Mouse (Mus musculus) forebrain, embryonic 13.5 days (tissue): ENCODE measurements around the gene Btbd19. TPM values are rescaled to one million over a fixed set of nuclear protein-coding genes. Genes with fewer than 3 reads are reported as not detected.

ENCODE experiments used
- ATAC-seq: fragments of 200-750 bp; cut with Nextera tagmentation; 2 replicates; pipeline ENCODE4 v1.8.0; 2017
- H3K27ac ChIP-seq: fragments of 300-500 bp; sonication (generic); 2 replicates; pipeline ENCODE4 v1.5.1; 2015; ENCODE audit warnings: inconsistent platforms, mild to moderate bottlenecking, moderate library complexity
- H3K27me3 ChIP-seq: fragments of 300-500 bp; sonication (generic); 2 replicates; pipeline ENCODE4 v1.6.1; 2015; ENCODE audit warnings: mild to moderate bottlenecking, inconsistent platforms
- H3K36me3 ChIP-seq: fragments of 300-500 bp; sonication (generic); 2 replicates; pipeline ENCODE4 v1.6.1; 2015; ENCODE audit warnings: mild to moderate bottlenecking, inconsistent platforms; ENCODE audit not compliant: poor library complexity, severe bottlenecking
- H3K4me1 ChIP-seq: fragments of 300-500 bp; sonication (generic); 2 replicates; pipeline ENCODE4 v1.6.1; 2015; ENCODE audit warnings: inconsistent platforms
- H3K4me2 ChIP-seq: fragments of 300-500 bp; sonication (generic); 2 replicates; pipeline ENCODE4 v1.6.1; 2015; ENCODE audit warnings: inconsistent platforms, mild to moderate bottlenecking, moderate library complexity
- H3K4me3 ChIP-seq: fragments of 300-500 bp; sonication (generic); 2 replicates; pipeline ENCODE4 v1.5.1; 2015; ENCODE audit warnings: mild to moderate bottlenecking, inconsistent platforms
- H3K9ac ChIP-seq: fragments of 300-500 bp; sonication (generic); 2 replicates; pipeline ENCODE4 v1.6.1; 2015; ENCODE audit warnings: mild to moderate bottlenecking, inconsistent platforms
- H3K9me3 ChIP-seq: fragments of 300-500 bp; sonication (generic); replicated peaks from 2 replicates; pipeline ENCODE4 v1.6.1; 2016; ENCODE audit warnings: inconsistent platforms
- WGBS: fragments of 180-500 bp; shearing (Covaris S2); methylation state at CpG from one replicate; pipeline ENCODE4 v1.1.7; 2015; 5-methylcytosine and 5-hydroxymethylcytosine counted together
- polyA plus RNA-seq: library from polyadenylated mRNA; unstranded; fragments of >200 nt; fragmentation: Nextera tagmentation; extraction: Ambion mirVana; gene quantifications from 2 replicates; pipeline ENCODE4 v1.2.1, GENCODE M21; 2015

Gene Btbd19
- 3.1 and 3.9 TPM in 2 replicates for polyA plus RNA-seq

- H3K9me3 ChIP-seq, result no peaks in the 10 kb centered on the region
- H3K36me3 ChIP-seq, result peaks cover 23% of the 10 kb centered on the region
- peak within 1 kb of the TSS; percentile 55 for H3K9ac ChIP-seq
- peak within 1 kb of the TSS; percentile 75 for H3K27ac ChIP-seq
- peak; percentile 51 for ATAC-seq
- peaks cover 25% of the 10 kb centered on the region for H3K4me1 ChIP-seq
- peak within 1 kb of the TSS; percentile 39 for H3K4me2 ChIP-seq
- H3K27me3 ChIP-seq, result 0 out of 2 replicates have a peak, but pooled peaks cover under 1% of the 10 kb centered on the region
- no peak within 1 kb of the TSS for H3K4me3 ChIP-seq
- WGBS, result 31% methylated on average over 8 of the region's 8 CpGs
Measured at GRCm38 (mm10) chr4:117125348-117125909, at the start of gene Btbd19. Gene Btbd19, minus strand, starts transcription at chr4:117125725.

- H3K4me2 ChIP-seq, result no peak overlapping the region
- H3K4me1 ChIP-seq, result no peaks in the 10 kb centered on the region
- no peaks in the 10 kb centered on the region for H3K9me3 ChIP-seq
- whole genome bisulfite sequencing, result 86% methylated on average over 5 of the region's 5 CpGs
- H3K9ac ChIP-seq, result no peak overlapping the region
- H3K27ac ChIP-seq, result no peak overlapping the region
- H3K27me3 ChIP-seq, result no peaks in the 10 kb centered on the region
- H3K4me3 ChIP-seq, result no peak overlapping the region
- H3K36me3 ChIP-seq, result peaks cover 99% of the 10 kb centered on the region
- ATAC-seq, result no peak
Measured at GRCm38 (mm10) chr4:117169936-117170335, 44.4 kb upstream of the Btbd19 start.

GRCm38 (mm10) chr4:117161183-117161582, 35.7 kb upstream of the Btbd19 start:
- Histone ChIP-seq H3K9me3 (no peaks in the 10 kb centered on the region), H3K4me2 (no peak overlapping the region), H3K9ac (no peak overlapping the region), H3K27me3 (no peaks in the 10 kb centered on the region), H3K4me3 (no peak overlapping the region), H3K4me1 (no peaks in the 10 kb centered on the region), H3K27ac (no peak overlapping the region), H3K36me3 (peaks cover 74% of the 10 kb centered on the region)
- WGBS, result 76% methylated on average over 4 of the region's 4 CpGs
- no peak for ATAC-seq

GRCm38 (mm10) chr4:117159666-117160065, 34.1 kb upstream of the Btbd19 start:
- no peak overlapping the region for H3K4me2 ChIP-seq
- H3K27me3 ChIP-seq, result no peaks in the 10 kb centered on the region
- no peak overlapping the region for H3K27ac ChIP-seq
- 79% methylated on average over 10 of the region's 10 CpGs for WGBS
- H3K4me3 ChIP-seq, result no peak overlapping the region
- peaks cover 5% of the 10 kb centered on the region for H3K4me1 ChIP-seq
- ATAC-seq, result no peak
- H3K36me3 ChIP-seq, result peaks cover 59% of the 10 kb centered on the region
- H3K9ac ChIP-seq, result no peak overlapping the region
- H3K9me3 ChIP-seq, result no peaks in the 10 kb centered on the region

DNA sequence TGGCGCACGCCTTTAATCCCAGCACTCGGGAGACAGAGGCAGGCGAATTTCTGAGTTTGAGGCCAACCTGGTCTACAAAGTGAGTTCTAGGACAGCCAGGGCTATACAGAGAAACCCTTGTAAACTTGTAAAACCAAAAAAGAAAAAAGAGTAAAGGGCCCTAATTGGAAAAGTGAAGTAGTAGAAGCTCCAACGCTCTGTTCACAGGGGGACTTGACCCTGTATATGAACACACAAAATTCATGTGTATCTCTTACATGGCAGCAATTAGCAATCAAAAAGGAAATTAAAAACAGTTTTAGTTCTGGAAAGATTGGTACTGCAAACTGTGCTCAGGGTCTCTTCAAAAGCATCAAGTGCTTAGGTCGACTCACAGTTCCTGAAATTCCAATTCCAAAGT, 30.8 kb upstream of the Btbd19 start:
- Histone ChIP-seq H3K4me3 (peak overlapping the region; percentile 96), H3K36me3 (peaks cover 59% of the 10 kb centered on the region), H3K9ac (peak overlapping the region; percentile 100; the same call in 1 of the 2 replicates), H3K27me3 (no peaks in the 10 kb centered on the region), H3K9me3 (no peaks in the 10 kb centered on the region), H3K4me2 (peak overlapping the region; percentile 89), H3K27ac (peak overlapping the region; percentile 94; the same call in 1 of the 2 replicates), H3K4me1 (peaks cover 26% of the 10 kb centered on the region)
- ATAC-seq, result no peak
- WGBS, result 25% methylated on average over 6 of the region's 6 CpGs

DNA sequence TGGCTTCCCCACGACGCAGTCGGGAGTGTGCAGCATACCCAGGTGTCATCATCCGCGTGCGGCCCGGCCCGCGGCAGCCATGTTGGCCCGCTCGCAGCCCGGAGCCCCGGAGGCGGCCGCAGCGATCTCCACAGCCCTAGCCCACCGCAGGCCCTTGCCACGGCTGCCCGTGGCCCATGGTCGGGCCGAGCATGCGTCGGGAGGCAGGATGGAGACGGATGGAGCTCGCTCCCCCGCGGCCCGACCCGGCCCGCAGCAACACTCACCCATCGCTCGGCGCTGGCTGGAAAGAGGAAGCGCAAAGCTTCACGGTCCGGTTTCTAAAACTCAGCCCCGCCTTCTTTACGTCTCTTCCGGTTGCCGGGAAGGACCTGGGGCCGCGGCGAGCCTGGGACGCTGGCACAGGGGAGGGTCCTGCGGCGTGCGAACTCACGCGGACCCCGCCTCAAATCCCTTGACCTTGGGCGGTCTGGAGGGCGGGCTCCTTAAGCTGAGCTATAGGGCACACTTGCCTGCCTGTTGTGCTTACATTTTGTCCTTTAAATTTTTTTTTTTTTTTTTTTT, 30.3 kb upstream of the Btbd19 start, which contains the start of gene Rps8:
Rps8 (minus strand) TSS at position 452 of the 564 bp plus-strand sequence.
- no peaks in the 10 kb centered on the region for H3K27me3 ChIP-seq
- H3K4me2 ChIP-seq, result peak within 1 kb of the TSS; percentile 89
- H3K9me3 ChIP-seq, result no peaks in the 10 kb centered on the region
- peak within 1 kb of the TSS; percentile 100 for H3K9ac ChIP-seq
- peaks cover 26% of the 10 kb centered on the region for H3K4me1 ChIP-seq
- H3K27ac ChIP-seq, result peak within 1 kb of the TSS; percentile 94
- peak within 1 kb of the TSS; percentile 96 for H3K4me3 ChIP-seq
- peaks cover 60% of the 10 kb centered on the region for H3K36me3 ChIP-seq
- ATAC-seq, result peak; percentile 94
- WGBS, result under 1% methylated on average over 52 of the region's 52 CpGs

DNA sequence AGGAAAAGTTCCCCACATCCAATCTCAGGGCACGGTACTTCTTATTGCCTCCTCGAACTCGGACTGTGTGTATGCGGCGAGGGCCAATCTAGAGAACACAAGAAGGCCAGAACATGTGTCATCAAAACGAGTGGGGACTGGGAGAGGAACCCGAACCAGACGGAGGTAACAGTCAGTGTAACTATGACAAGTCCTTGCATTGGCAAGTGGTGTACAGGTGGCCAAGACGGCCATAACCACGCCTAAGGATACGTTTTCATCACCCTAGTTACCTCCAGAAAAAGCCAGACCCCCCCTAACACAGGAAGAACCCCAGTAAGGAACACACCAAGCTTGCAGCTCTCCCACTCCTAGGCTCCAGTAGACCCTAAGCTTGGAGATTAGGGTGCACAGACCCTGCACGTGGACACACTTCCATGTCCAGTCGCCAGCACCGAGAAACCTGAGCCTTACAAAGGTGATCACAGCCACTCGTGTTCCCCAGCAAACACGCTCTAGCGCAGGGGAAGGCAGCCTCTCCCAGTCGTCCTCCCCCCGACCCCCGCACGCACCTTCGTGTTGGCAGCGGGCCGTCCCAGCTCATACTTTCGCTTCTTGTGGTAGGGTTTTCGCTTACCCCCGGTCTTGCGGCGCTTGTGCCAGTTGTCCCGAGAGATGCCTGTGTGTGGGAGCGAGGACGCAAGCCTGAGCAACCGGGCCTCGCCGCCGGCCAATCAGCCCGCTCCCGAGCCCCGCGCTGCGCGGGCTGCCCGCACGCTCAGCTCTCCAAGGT, 29.7 kb upstream of the Btbd19 start:
- Histone ChIP-seq H3K4me2 (peak overlapping the region; percentile 89), H3K9ac (peak overlapping the region; percentile 100), H3K9me3 (no peaks in the 10 kb centered on the region), H3K36me3 (peaks cover 61% of the 10 kb centered on the region), H3K4me1 (peaks cover 26% of the 10 kb centered on the region), H3K4me3 (peak overlapping the region; percentile 96), H3K27me3 (no peaks in the 10 kb centered on the region), H3K27ac (peak overlapping the region; percentile 94)
- WGBS, result 2% methylated on average over 44 of the region's 44 CpGs
- peak; percentile 20; the same call in 1 of the 2 replicates for ATAC-seq

- H3K4me1 ChIP-seq, result peaks cover 26% of the 10 kb centered on the region
- H3K27ac ChIP-seq, result no peak overlapping the region
- no peaks in the 10 kb centered on the region for H3K27me3 ChIP-seq
- no peaks in the 10 kb centered on the region for H3K9me3 ChIP-seq
- H3K4me2 ChIP-seq, result no peak overlapping the region
- no peak overlapping the region for H3K4me3 ChIP-seq
- ATAC-seq, result no peak
- H3K36me3 ChIP-seq, result peaks cover 68% of the 10 kb centered on the region
- H3K9ac ChIP-seq, result 0 out of 2 replicates have a peak overlapping the region, but pooled peaks have one; percentile 1
- WGBS, result 89% methylated on average over 5 of the region's 5 CpGs
Measured at GRCm38 (mm10) chr4:117152714-117153113, 27.2 kb upstream of the Btbd19 start.

- Histone ChIP-seq H3K36me3 (peaks cover 73% of the 10 kb centered on the region), H3K4me2 (no peak overlapping the region)
Measured at GRCm38 (mm10) chr4:117151416-117151815, 25.9 kb upstream of the Btbd19 start.

DNA sequence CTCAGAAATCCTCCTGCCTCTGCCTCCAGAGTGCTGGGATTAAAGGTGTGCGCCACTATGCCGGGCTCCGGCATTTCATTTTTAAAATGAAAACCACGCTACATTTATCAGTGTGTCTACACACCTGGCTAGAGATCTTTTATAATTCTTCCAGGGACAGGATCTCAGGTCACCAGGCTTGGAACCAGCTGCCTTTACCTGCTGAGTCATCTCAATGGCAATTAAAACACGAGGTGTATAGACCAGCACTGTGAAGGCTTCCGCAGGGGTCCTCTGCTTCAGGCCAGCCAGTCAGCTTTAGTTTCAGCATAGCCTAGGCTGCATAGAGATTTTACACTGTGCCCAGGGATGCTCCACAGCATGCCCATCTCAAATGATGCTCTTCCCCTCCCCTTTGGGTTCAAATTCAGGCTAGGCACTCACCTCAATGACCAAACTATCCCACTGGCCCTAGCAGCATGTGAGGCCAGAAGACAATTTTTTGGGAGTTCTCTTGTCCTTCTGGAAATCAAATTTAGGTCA, 24.7 kb upstream of the Btbd19 start:
- WGBS, result 87% methylated on average over 6 of the region's 6 CpGs
- Histone ChIP-seq H3K36me3 (peaks cover 73% of the 10 kb centered on the region), H3K27me3 (no peaks in the 10 kb centered on the region), H3K9me3 (no peaks in the 10 kb centered on the region), H3K4me2 (no peak overlapping the region), H3K4me1 (peaks cover 26% of the 10 kb centered on the region), H3K27ac (no peak overlapping the region), H3K4me3 (no peak overlapping the region), H3K9ac (no peak overlapping the region)
- ATAC-seq, result peak; percentile 22; the same call in 1 of the 2 replicates

More at GRCm38 (mm10) chr4:117151416-117151815, 25.9 kb upstream of the Btbd19 start:
- H3K27ac ChIP-seq, result no peak overlapping the region
- H3K9ac ChIP-seq, result no peak overlapping the region
- 95% methylated on average over 1 of the region's 1 CpGs for WGBS
- no peaks in the 10 kb centered on the region for H3K27me3 ChIP-seq
- H3K4me3 ChIP-seq, result no peak overlapping the region
- H3K9me3 ChIP-seq, result no peaks in the 10 kb centered on the region
- ATAC-seq, result no peak
- peaks cover 26% of the 10 kb centered on the region for H3K4me1 ChIP-seq

DNA sequence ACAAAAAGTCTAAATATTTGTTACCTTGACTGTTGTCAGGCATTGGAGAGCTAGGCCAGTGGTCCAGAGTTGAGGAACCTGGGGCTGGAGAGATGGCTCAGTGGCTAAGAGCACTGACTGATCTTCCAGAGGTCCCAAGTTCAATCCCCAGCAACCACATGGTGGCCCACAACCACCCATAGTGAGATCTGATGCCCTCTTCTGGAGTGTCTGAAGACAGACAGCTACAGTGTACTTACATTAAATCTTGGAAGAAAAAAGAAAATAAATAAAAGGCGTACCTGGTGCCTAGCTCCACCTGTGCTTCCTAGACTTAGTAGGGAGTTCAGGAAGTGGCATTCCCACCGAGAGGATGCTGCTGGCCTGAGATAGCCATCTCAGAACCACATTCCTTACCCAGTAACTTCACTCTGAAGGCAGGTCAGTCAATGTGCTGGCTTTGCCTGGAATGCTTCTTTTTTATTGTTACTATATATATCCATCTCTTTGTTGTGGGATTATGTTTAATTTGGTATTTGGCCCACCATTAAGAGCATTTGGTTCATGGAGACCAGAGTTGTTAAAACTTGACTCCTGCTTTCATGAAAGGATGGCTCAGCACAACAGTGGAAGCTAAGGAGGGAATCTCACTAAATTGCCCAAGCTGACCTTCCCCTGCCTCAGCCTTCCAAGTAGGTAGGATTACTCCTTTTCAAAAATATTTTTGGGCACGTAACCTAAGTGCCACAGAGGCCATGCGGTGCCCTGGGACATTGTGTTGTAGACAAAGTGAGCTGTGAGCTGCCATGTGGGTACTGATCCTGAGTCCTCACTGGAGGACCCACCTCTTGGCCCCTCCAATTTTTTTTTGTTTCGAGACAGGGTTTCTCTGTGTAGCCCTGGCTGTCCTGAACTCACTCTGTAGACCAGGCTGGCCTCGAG, 24.0 kb upstream of the Btbd19 start:
- H3K27me3 ChIP-seq, result no peaks in the 10 kb centered on the region
- 74% methylated on average over 6 of the region's 6 CpGs for WGBS
- H3K9ac ChIP-seq, result no peak overlapping the region
- H3K27ac ChIP-seq, result no peak overlapping the region
- no peak for ATAC-seq
- no peak overlapping the region for H3K4me3 ChIP-seq
- no peaks in the 10 kb centered on the region for H3K9me3 ChIP-seq
- peaks cover 71% of the 10 kb centered on the region for H3K36me3 ChIP-seq
- peaks cover 19% of the 10 kb centered on the region for H3K4me1 ChIP-seq
- H3K4me2 ChIP-seq, result no peak overlapping the region
